Mouse (Mus musculus): ENCODE data around the gene Rin2. TPM values are rescaled to one million over a fixed set of nuclear protein-coding genes. Genes with fewer than 3 reads are reported as not detected.
"Not testable (repeated sequence)": the region's sequence is repeated elsewhere in the genome, so short reads cannot be mapped to it uniquely, and the experiment has no call there.

Gene Rin2
- polyA plus RNA-seq, 1 experiment from 2014 or later: 32.5 TPM

- Histone ChIP-seq H3K9me3 (ENCODE audit: low read length) (no peaks in the 10 kb centered on the region), H3K9ac (replicated peaks; ENCODE audit: low read length) (no peak overlapping the region), H3K4me3 (ENCODE audit: low read length) (no peak overlapping the region), H3K4me2 (replicated peaks; ENCODE audit: low read depth, low read length) (no peak overlapping the region), H3K27me3 (ENCODE audit: insufficient read depth, low read length) (no peaks in the 10 kb centered on the region), H3K27ac (ENCODE audit: low read length) (no peak overlapping the region), H3K36me3 (ENCODE audit: insufficient read depth, low read length) (0 out of 2 replicates have a peak, but pooled peaks cover 2% of the 10 kb centered on the region), H3K4me1 (ENCODE audit: insufficient read depth, low read length) (no peaks in the 10 kb centered on the region)
- WGBS: 92% methylated on average over 2 of the region's 2 CpGs
- no peak for ATAC-seq (ENCODE audit: low FRiP score, low TSS enrichment)
These were observed 45.7 kb downstream of the Rin2 start for GRCm38 (mm10) chr2:145720743-145721142.

- 86% methylated on average over 2 of the region's 2 CpGs for WGBS
- not testable (repeated sequence) for H3K27ac ChIP-seq (ENCODE audit: low read length); H3K36me3 ChIP-seq (ENCODE audit: insufficient read depth, low read length); H3K4me3 ChIP-seq (ENCODE audit: low read length); H3K9me3 ChIP-seq (ENCODE audit: low read length); H3K4me2 ChIP-seq (replicated peaks; ENCODE audit: low read depth, low read length); H3K27me3 ChIP-seq (ENCODE audit: insufficient read depth, low read length); ATAC-seq (ENCODE audit: low FRiP score, low TSS enrichment); H3K4me1 ChIP-seq (ENCODE audit: insufficient read depth, low read length); H3K9ac ChIP-seq (replicated peaks; ENCODE audit: low read length)
These were observed 47.3 kb downstream of the Rin2 start for GRCm38 (mm10) chr2:145722304-145722703.

- no peak for ATAC-seq (ENCODE audit: low FRiP score, low TSS enrichment)
- Histone ChIP-seq H3K36me3 (ENCODE audit: insufficient read depth, low read length) (0 out of 2 replicates have a peak, but pooled peaks cover 2% of the 10 kb centered on the region), H3K4me3 (ENCODE audit: low read length) (no peak overlapping the region), H3K27me3 (ENCODE audit: insufficient read depth, low read length) (no peaks in the 10 kb centered on the region), H3K4me2 (replicated peaks; ENCODE audit: low read depth, low read length) (no peak overlapping the region), H3K9ac (replicated peaks; ENCODE audit: low read length) (no peak overlapping the region), H3K9me3 (ENCODE audit: low read length) (no peaks in the 10 kb centered on the region), H3K4me1 (ENCODE audit: insufficient read depth, low read length) (no peaks in the 10 kb centered on the region), H3K27ac (ENCODE audit: low read length) (no peak overlapping the region)
- WGBS: 79% methylated on average over 1 of the region's 1 CpGs
These were observed 49.3 kb downstream of the Rin2 start for GRCm38 (mm10) chr2:145724288-145724687.

- no peaks in the 10 kb centered on the region for H3K9me3 ChIP-seq (ENCODE audit: low read length)
- H3K9ac ChIP-seq (replicated peaks; ENCODE audit: low read length): no peak overlapping the region
- WGBS: 78% methylated on average over 7 of the region's 7 CpGs
- H3K4me1 ChIP-seq (ENCODE audit: insufficient read depth, low read length): no peaks in the 10 kb centered on the region
- no peaks in the 10 kb centered on the region for H3K36me3 ChIP-seq (ENCODE audit: insufficient read depth, low read length)
- no peak overlapping the region for H3K4me2 ChIP-seq (replicated peaks; ENCODE audit: low read depth, low read length)
- H3K27ac ChIP-seq (ENCODE audit: low read length): no peak overlapping the region
- H3K27me3 ChIP-seq (ENCODE audit: insufficient read depth, low read length): no peaks in the 10 kb centered on the region
- H3K4me3 ChIP-seq (ENCODE audit: low read length): no peak overlapping the region
- no peak for ATAC-seq (ENCODE audit: low FRiP score, low TSS enrichment)
These were observed 54.4 kb downstream of the Rin2 start for GRCm38 (mm10) chr2:145729414-145729813.

GRCm38 (mm10) chr2:145730189-145730880 is 55.3 kb downstream of the Rin2 start:
- Histone ChIP-seq H3K4me2 (replicated peaks; ENCODE audit: low read depth, low read length) (no peak overlapping the region), H3K36me3 (ENCODE audit: insufficient read depth, low read length) (no peaks in the 10 kb centered on the region), H3K27ac (ENCODE audit: low read length) (no peak overlapping the region), H3K9ac (replicated peaks; ENCODE audit: low read length) (no peak overlapping the region), H3K4me1 (ENCODE audit: insufficient read depth, low read length) (no peaks in the 10 kb centered on the region), H3K4me3 (ENCODE audit: low read length) (no peak overlapping the region), H3K27me3 (ENCODE audit: insufficient read depth, low read length) (no peaks in the 10 kb centered on the region), H3K9me3 (ENCODE audit: low read length) (no peaks in the 10 kb centered on the region)
- no peak for ATAC-seq (ENCODE audit: low FRiP score, low TSS enrichment)
- WGBS: 72% methylated on average over 9 of the region's 9 CpGs

GRCm38 (mm10) chr2:145730905-145731304 is 55.9 kb downstream of the Rin2 start:
- no peak for ATAC-seq (ENCODE audit: low FRiP score, low TSS enrichment)
- H3K4me1 ChIP-seq (ENCODE audit: insufficient read depth, low read length): no peaks in the 10 kb centered on the region
- no peak overlapping the region for H3K4me3 ChIP-seq (ENCODE audit: low read length)
- H3K36me3 ChIP-seq (ENCODE audit: insufficient read depth, low read length): no peaks in the 10 kb centered on the region
- no peak overlapping the region for H3K4me2 ChIP-seq (replicated peaks; ENCODE audit: low read depth, low read length)
- no peaks in the 10 kb centered on the region for H3K9me3 ChIP-seq (ENCODE audit: low read length)
- 92% methylated on average over 7 of the region's 7 CpGs for WGBS
- no peak overlapping the region for H3K27ac ChIP-seq (ENCODE audit: low read length)
- H3K27me3 ChIP-seq (ENCODE audit: insufficient read depth, low read length): no peaks in the 10 kb centered on the region
- no peak overlapping the region for H3K9ac ChIP-seq (replicated peaks; ENCODE audit: low read length)

GRCm38 (mm10) chr2:145735079-145735478 is 60.1 kb downstream of the Rin2 start:
- Histone ChIP-seq H3K27me3 (ENCODE audit: insufficient read depth, low read length) (no peaks in the 10 kb centered on the region), H3K27ac (ENCODE audit: low read length) (no peak overlapping the region), H3K4me1 (ENCODE audit: insufficient read depth, low read length) (no peaks in the 10 kb centered on the region; the same call in 1 of the 2 replicates), H3K36me3 (ENCODE audit: insufficient read depth, low read length) (no peaks in the 10 kb centered on the region), H3K4me3 (ENCODE audit: low read length) (no peak overlapping the region), H3K4me2 (replicated peaks; ENCODE audit: low read depth, low read length) (no peak overlapping the region), H3K9me3 (ENCODE audit: low read length) (no peaks in the 10 kb centered on the region), H3K9ac (replicated peaks; ENCODE audit: low read length) (no peak overlapping the region)
- 71% methylated on average over 5 of the region's 5 CpGs for WGBS
- no peak for ATAC-seq (ENCODE audit: low FRiP score, low TSS enrichment)

- Histone ChIP-seq H3K36me3 (ENCODE audit: insufficient read depth, low read length) (peaks cover 9% of the 10 kb centered on the region; the same call in 1 of the 2 replicates), H3K27ac (ENCODE audit: low read length) (no peak overlapping the region), H3K27me3 (ENCODE audit: insufficient read depth, low read length) (no peaks in the 10 kb centered on the region), H3K4me3 (ENCODE audit: low read length) (no peak overlapping the region), H3K9ac (replicated peaks; ENCODE audit: low read length) (no peak overlapping the region), H3K4me2 (replicated peaks; ENCODE audit: low read depth, low read length) (no peak overlapping the region), H3K9me3 (ENCODE audit: low read length) (no peaks in the 10 kb centered on the region), H3K4me1 (ENCODE audit: insufficient read depth, low read length) (no peaks in the 10 kb centered on the region; the same call in 1 of the 2 replicates)
- WGBS: 63% methylated on average over 1 of the region's 1 CpGs
- no peak for ATAC-seq (ENCODE audit: low FRiP score, low TSS enrichment)
These were observed 61.5 kb downstream of the Rin2 start for GRCm38 (mm10) chr2:145736543-145736942.

GRCm38 (mm10) chr2:145737196-145737595 is 62.2 kb downstream of the Rin2 start:
- 28% methylated on average over 5 of the region's 5 CpGs for WGBS
- ATAC-seq (ENCODE audit: low FRiP score, low TSS enrichment): peak; percentile 51; the same call in 1 of the 2 replicates
- Histone ChIP-seq H3K4me1 (ENCODE audit: insufficient read depth, low read length) (no peaks in the 10 kb centered on the region; the same call in 1 of the 2 replicates), H3K27me3 (ENCODE audit: insufficient read depth, low read length) (no peaks in the 10 kb centered on the region), H3K4me3 (ENCODE audit: low read length) (no peak overlapping the region), H3K9me3 (ENCODE audit: low read length) (no peaks in the 10 kb centered on the region), H3K9ac (replicated peaks; ENCODE audit: low read length) (no peak overlapping the region), H3K4me2 (replicated peaks; ENCODE audit: low read depth, low read length) (no peak overlapping the region), H3K36me3 (ENCODE audit: insufficient read depth, low read length) (peaks cover 9% of the 10 kb centered on the region; the same call in 1 of the 2 replicates), H3K27ac (ENCODE audit: low read length) (no peak overlapping the region)

GRCm38 (mm10) chr2:145740729-145741128 is 65.7 kb downstream of the Rin2 start:
- H3K9me3 ChIP-seq (ENCODE audit: low read length): no peaks in the 10 kb centered on the region
- H3K27ac ChIP-seq (ENCODE audit: low read length): no peak overlapping the region
- no peak for ATAC-seq (ENCODE audit: low FRiP score, low TSS enrichment)
- no peak overlapping the region for H3K9ac ChIP-seq (replicated peaks; ENCODE audit: low read length)
- H3K36me3 ChIP-seq (ENCODE audit: insufficient read depth, low read length): peaks cover 9% of the 10 kb centered on the region; the same call in 1 of the 2 replicates
- no peaks in the 10 kb centered on the region for H3K27me3 ChIP-seq (ENCODE audit: insufficient read depth, low read length)
- H3K4me3 ChIP-seq (ENCODE audit: low read length): no peak overlapping the region
- WGBS: 89% methylated on average over 5 of the region's 5 CpGs
- no peaks in the 10 kb centered on the region; the same call in 1 of the 2 replicates for H3K4me1 ChIP-seq (ENCODE audit: insufficient read depth, low read length)
- no peak overlapping the region for H3K4me2 ChIP-seq (replicated peaks; ENCODE audit: low read depth, low read length)
